In the genomic region with DNA sequence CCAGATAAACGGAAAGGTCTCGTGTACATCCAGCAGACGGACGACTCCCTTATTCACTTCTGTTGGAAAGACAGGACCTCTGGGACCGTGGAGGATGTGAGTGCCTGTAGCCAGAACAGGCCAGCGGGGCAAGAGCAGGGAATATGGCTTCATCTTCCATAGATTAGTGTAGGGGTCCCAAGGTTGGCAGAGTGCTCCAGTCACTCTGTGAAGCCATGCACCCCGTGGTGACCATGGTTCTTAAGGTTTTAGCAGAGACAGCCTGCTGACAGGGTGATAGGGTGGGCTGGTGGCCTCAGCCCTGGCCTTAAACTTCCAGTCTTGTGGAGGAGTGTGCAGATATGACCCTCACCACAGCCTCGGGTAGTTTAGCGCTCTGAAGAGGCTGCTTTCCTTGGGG, we compare ENCODE assay signal across 8 mouse cellular contexts. TPM values are rescaled to one million over a fixed set of nuclear protein-coding genes. Genes with fewer than 3 reads are reported as not detected.
DNase-seq lines count a peak whose midpoint lies in the region; TF ChIP-seq lines count a peak whose summit lies in the region.

No protein-coding gene starts in this region.

- DNase-seq in gastrocnemius, adult 2 months, result peak; percentile 17
- no peak for DNase-seq in gastrocnemius, postnatal 4 days (ENCODE audit: low spot score in 2 of 2)
- DNase-seq in 416B (ENCODE audit: low read depth), result peak; percentile 11
- DNase-seq in liver, adult 2 months (ENCODE audit: extremely low read depth, low read depth, low spot score), result no peak
- DNase-seq in B cell, adult 2 months, result no peak
- no peak for DNase-seq in left cerebral cortex, postnatal 25 days (ENCODE audit: low spot score in 2 of 2)
- DNase-seq in ovary, postnatal 14 days (ENCODE audit: low spot score), result no peak

- H3K27ac ChIP-seq in gastrocnemius, adult 2 months, result peak overlapping the region; percentile 98
- no peak overlapping the region for H3K27ac ChIP-seq in embryonic fibroblast, embryonic 13.5 days (ENCODE audit: insufficient read depth, low read length)
- no peak overlapping the region; the same call in 1 of the 2 replicates for H3K27ac ChIP-seq in liver, adult 2 months (replicated peaks; ENCODE audit: insufficient read depth, low read depth, low read length)

- peaks cover 5% of the 10 kb centered on the region; the same call in 1 of the 2 replicates for H3K36me3 ChIP-seq in liver, adult 2 months (ENCODE audit: control insufficient read depth, insufficient read depth, low read length)

- WGBS in liver, adult 2 months, result under 1% methylated on average over 9 of the region's 9 CpGs

- intact Hi-C loops in gastrocnemius, adult 2 months (cut with DNase I), result no loop called here
- intact Hi-C loops in left cerebral cortex, postnatal 25 days (cut with DNase I), result loop anchor here (5.0 kb wide), 2 partner anchors 75 to 540 kb away; a partner anchor contains a TSS

- peaks cover 5% of the 10 kb centered on the region; the same call in 1 of the 2 replicates for H3K4me1 ChIP-seq in embryonic fibroblast, embryonic 13.5 days (ENCODE audit: control insufficient read depth, insufficient read depth, low read length)
- H3K4me1 ChIP-seq in liver, adult 2 months (ENCODE audit: control insufficient read depth, insufficient read depth, low read length), result peaks cover 20% of the 10 kb centered on the region

- peaks cover 12% of the 10 kb centered on the region for H3K79me2 ChIP-seq in liver, adult 2 months (ENCODE audit: control insufficient read depth, insufficient read depth, low read length)

- no peaks in the 10 kb centered on the region for H3K27me3 ChIP-seq in liver, adult 2 months (ENCODE audit: control insufficient read depth, insufficient read depth, low read length)

- H3K9ac ChIP-seq in liver, adult 2 months (ENCODE audit: low read depth, low read length), result peak overlapping the region; percentile 93

- H3K4me3 ChIP-seq in gastrocnemius, adult 2 months, result peak overlapping the region; percentile 89
- peak overlapping the region; percentile 73 for H3K4me3 ChIP-seq in embryonic fibroblast, embryonic 13.5 days (ENCODE audit: insufficient read depth, low read length)
- H3K4me3 ChIP-seq in liver, adult 2 months (ENCODE audit: insufficient read depth, low read depth, low read length), result peak overlapping the region; percentile 91

- no peak for TF ChIP-seq POLR2A in embryonic fibroblast, embryonic 13.5 days (IDR thresholded peaks at IDR 0.05; ENCODE audit: low read depth, low read length)
- no peak for TF ChIP-seq POLR2A in liver, adult 2 months (IDR thresholded peaks at IDR 0.05; ENCODE audit: extremely low read depth, insufficient read depth, low read length)

- no peak for TF ChIP-seq CTCF in gastrocnemius, adult 2 months (IDR thresholded peaks at IDR 0.05)
- no peak for TF ChIP-seq CTCF in embryonic fibroblast, embryonic 13.5 days (IDR thresholded peaks at IDR 0.05; ENCODE audit: borderline replicate concordance, insufficient read depth, low read length)
- no peak for TF ChIP-seq CTCF in liver, adult 2 months (IDR thresholded peaks at IDR 0.05; ENCODE audit: low read depth, low read length)

RNA-seq across cellular contexts. Expression of a gene that starts 0.9 kb away (rescaled TPM):
- 100 to 1,000 TPM in 1 of 2 experiments, 10 to 100 TPM in 1; 99.5 to 121 TPM for total RNA-seq in gastrocnemius, adult 2 months (2021)
- 100 to 1,000 TPM; 113 to 131 TPM for total RNA-seq in gastrocnemius, postnatal 4 days (2021)
- polyA plus RNA-seq in embryonic fibroblast, embryonic 13.5 days (2011; ENCODE audit: insufficient read length, low read depth, missing spikeins), result 44.5 and 53.3 TPM in 2 replicates
- 30.7 and 37.1 TPM in 2 replicates for total RNA-seq in liver, adult 2 months (2014; rRNA removed)
- 95.4 and 107 TPM in 2 replicates for polyA plus RNA-seq in liver, adult 2 months (2012; rRNA removed)
- 100 to 1,000 TPM in 1 of 2 experiments, 10 to 100 TPM in 1; 91.6 to 103 TPM for total RNA-seq in left cerebral cortex, postnatal 25 days (2021)

RNA-seq across cellular contexts. Expression of a gene that starts 53.0 kb away (rescaled TPM):
- 10 to 100 TPM; 16.3 to 18.6 TPM for total RNA-seq in gastrocnemius, adult 2 months (2021)
- 10 to 100 TPM; 27.7 to 32.1 TPM for total RNA-seq in gastrocnemius, postnatal 4 days (2021)
- 34.0 and 39.3 TPM in 2 replicates for polyA plus RNA-seq in embryonic fibroblast, embryonic 13.5 days (2011; ENCODE audit: insufficient read length, low read depth, missing spikeins)
- 21.4 and 21.9 TPM in 2 replicates for total RNA-seq in liver, adult 2 months (2014; rRNA removed)
- 14.0 and 15.0 TPM in 2 replicates for polyA plus RNA-seq in liver, adult 2 months (2012; rRNA removed)
- 10 to 100 TPM; 43.9 to 47.8 TPM for total RNA-seq in left cerebral cortex, postnatal 25 days (2021)

RNA-seq across cellular contexts. Expression of a gene that starts 53.5 kb away (rescaled TPM):
- 10 to 100 TPM; 10.5 to 14.8 TPM for total RNA-seq in gastrocnemius, adult 2 months (2021)
- total RNA-seq in gastrocnemius, postnatal 4 days (2021), result 10 to 100 TPM; 32.3 to 42.7 TPM
- 31.0 and 51.1 TPM in 2 replicates for polyA plus RNA-seq in embryonic fibroblast, embryonic 13.5 days (2011; ENCODE audit: insufficient read length, low read depth, missing spikeins)
- 0.65 and 0.74 TPM in 2 replicates for total RNA-seq in liver, adult 2 months (2014; rRNA removed)
- 1.6 and 4.0 TPM in 2 replicates for polyA plus RNA-seq in liver, adult 2 months (2012; rRNA removed)
- total RNA-seq in left cerebral cortex, postnatal 25 days (2021), result 1 to 10 TPM; 6.0 to 6.7 TPM

Comparison
In these comparisons a context has a peak if more than half of its experiments do, and no peak if none do; other contexts are left out.
1. DNase-seq: peak in gastrocnemius, adult 2 months (single experiment) and 416B (single experiment); none in gastrocnemius, postnatal 4 days (0 of 2), liver, adult 2 months (single experiment), B cell, adult 2 months (0 of 2), left cerebral cortex, postnatal 25 days (0 of 2) and ovary, postnatal 14 days (single experiment).
2. Peak in every context shown above with its lines, with median percentiles within 50 percentile points of each other: H3K4me3 ChIP-seq.